Mouse (Mus musculus) mouse trophoblast stem cell (cell line): ENCODE data around the gene Clba1.

Experiments used
- in situ Hi-C, 2 experiments: fragments of 300-500 bp; cut with MseI, MboI; formaldehyde crosslinking; loops; 2 replicates in 1 of 2; 3 replicates in 1 of 2; pipeline ENCODE4 v1.15.1; 2025

Clba1 gene

GRCm38 (mm10) chr12:112794998-112795397 lies 13.7 kb upstream of the Clba1 start:
- in situ Hi-C loops = no loop called here

- in situ Hi-C loops = no loop called here
Measured at GRCm38 (mm10) chr12:112795466-112796104, 13.2 kb upstream of the Clba1 start.

GRCm38 (mm10) chr12:112796551-112797510 lies 11.9 kb upstream of the Clba1 start:
- in situ Hi-C loops = no loop called here

- in situ Hi-C loops = no loop called here
Measured at GRCm38 (mm10) chr12:112797672-112798331, 10.9 kb upstream of the Clba1 start.

GRCm38 (mm10) chr12:112798332-112798681 lies 10.4 kb upstream of the Clba1 start:
- in situ Hi-C loops = no loop called here

GRCm38 (mm10) chr12:112798716-112799115 lies 10.0 kb upstream of the Clba1 start:
- in situ Hi-C loops = no loop called here

- in situ Hi-C loops = no loop called here
Measured at GRCm38 (mm10) chr12:112799237-112799970, 9.3 kb upstream of the Clba1 start.

GRCm38 (mm10) chr12:112800476-112800875 lies 8.3 kb upstream of the Clba1 start:
- in situ Hi-C loops = loop anchor here in 1 of 2 experiments (5.0 kb wide), 1 partner anchor 37 kb away; no protein-coding TSS in a partner anchor

- in situ Hi-C loops = loop anchor here in 1 of 2 experiments (5.0 kb wide), 1 partner anchor 35 kb away; no protein-coding TSS in a partner anchor
Measured at GRCm38 (mm10) chr12:112801864-112802846, 6.6 kb upstream of the Clba1 start, which contains the start of gene Ahnak2. Gene Ahnak2, minus strand, starts transcription at chr12:112802657.

- in situ Hi-C loops = loop anchor here in 1 of 2 experiments (5.0 kb wide), 1 partner anchor 34 kb away; no protein-coding TSS in a partner anchor
Measured at GRCm38 (mm10) chr12:112802917-112803316, 5.8 kb upstream of the Clba1 start.

- in situ Hi-C loops = loop anchor here in 1 of 2 experiments (5.0 kb wide), 1 partner anchor 33 kb away; no protein-coding TSS in a partner anchor
Measured at GRCm38 (mm10) chr12:112804046-112804445, 4.7 kb upstream of the Clba1 start.

- in situ Hi-C loops = no loop called here
Measured at GRCm38 (mm10) chr12:112806044-112806443, 2.7 kb upstream of the Clba1 start.

GRCm38 (mm10) chr12:112807796-112808195 lies 941 bp upstream of the Clba1 start:
- in situ Hi-C loops = no loop called here

GRCm38 (mm10) chr12:112808212-112808586 lies 538 bp upstream of the Clba1 start:
- in situ Hi-C loops = no loop called here

- in situ Hi-C loops = no loop called here
Measured at GRCm38 (mm10) chr12:112809641-112810040, 904 bp downstream of the Clba1 start.

- in situ Hi-C loops = no loop called here
Measured at GRCm38 (mm10) chr12:112810092-112810885, 1.6 kb downstream of the Clba1 start.

GRCm38 (mm10) chr12:112813370-112813769 lies 4.6 kb downstream of the Clba1 start:
- in situ Hi-C loops = no loop called here

GRCm38 (mm10) chr12:112814682-112815470 lies 6.1 kb downstream of the Clba1 start:
- in situ Hi-C loops = no loop called here
